In the genomic region with DNA sequence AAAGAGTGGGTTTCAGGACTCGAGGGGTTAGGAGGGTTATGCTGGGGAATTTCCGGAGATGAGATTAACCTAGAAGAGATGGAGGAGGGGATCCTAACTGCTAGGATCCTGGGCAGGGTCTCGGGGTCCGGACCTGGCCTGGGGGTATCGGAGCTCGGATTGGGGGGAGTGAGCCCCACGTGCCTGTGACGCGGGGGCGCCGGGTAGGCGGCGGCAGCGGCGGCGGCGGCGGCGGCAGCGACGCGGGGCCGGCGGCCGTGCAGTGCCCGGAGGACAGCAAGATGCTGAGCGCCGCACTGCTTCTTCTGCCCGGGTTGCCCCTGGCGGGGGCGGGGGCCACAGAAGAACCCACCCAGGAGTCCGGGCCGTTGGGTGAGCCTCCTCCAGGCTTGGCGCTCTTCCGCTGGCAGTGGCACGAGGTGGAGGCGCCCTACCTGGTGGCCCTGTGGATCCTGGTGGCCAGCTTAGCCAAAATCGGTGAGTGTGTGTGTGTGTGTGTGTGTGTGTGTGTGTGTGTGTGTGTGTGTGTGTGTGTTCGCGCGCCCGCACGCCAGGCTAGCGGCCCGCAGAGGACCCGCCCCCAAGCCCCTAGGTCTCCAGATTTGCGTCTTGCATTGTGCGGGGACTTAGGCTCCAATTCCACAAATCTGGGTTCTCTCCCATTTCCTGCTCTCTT, we compare ENCODE assay signal across 10 mouse cellular contexts. TPM values are rescaled to one million over a fixed set of nuclear protein-coding genes. Genes with fewer than 3 reads are reported as not detected.
A peak's percentile ranks its signal among the peaks of the same experiment; 100 is the strongest.
DNase-seq lines count a peak whose midpoint lies in the region; ATAC-seq and TF ChIP-seq lines count a peak whose summit lies in the region.
"Had no signal": no experiment of that assay in that cellular context is flagged by ENCODE, and none has a peak within 500 bp of the region (broad histone marks: within the 10 kb centered on the region; RNA-seq: fewer than 3 reads in every experiment).

No protein-coding gene starts in this region.

- H3K27ac ChIP-seq in forebrain, embryonic 16.5 days (ENCODE audit: low read length): peak overlapping the region; percentile 68
- peak overlapping the region; percentile 76 for H3K27ac ChIP-seq in limb, embryonic 14.5 days (replicated peaks; ENCODE audit: low read depth, low read length)

- H3K4me3 ChIP-seq in forebrain, embryonic 16.5 days (replicated peaks; ENCODE audit: low read length): peak overlapping the region; percentile 75
- peak overlapping the region; percentile 68 for H3K4me3 ChIP-seq in limb, embryonic 14.5 days (replicated peaks; ENCODE audit: low read length)

- no peaks in the 10 kb centered on the region for H3K36me3 ChIP-seq in forebrain, embryonic 16.5 days (ENCODE audit: control insufficient read depth, insufficient read depth)
- 0 out of 2 replicates have a peak, but pooled peaks cover 4% of the 10 kb centered on the region for H3K36me3 ChIP-seq in limb, embryonic 14.5 days (ENCODE audit: control insufficient read depth, insufficient read depth, low read length)

- H3K4me2 ChIP-seq in forebrain, embryonic 16.5 days (ENCODE audit: low read length): peak overlapping the region; percentile 94
- peak overlapping the region; percentile 70 for H3K4me2 ChIP-seq in limb, embryonic 14.5 days (replicated peaks; ENCODE audit: low read depth, low read length, severe bottlenecking)

- H3K27me3 ChIP-seq in forebrain, embryonic 16.5 days (replicated peaks; ENCODE audit: control insufficient read depth, insufficient read depth, low read length): no peaks in the 10 kb centered on the region
- no peaks in the 10 kb centered on the region for H3K27me3 ChIP-seq in limb, embryonic 14.5 days (ENCODE audit: control insufficient read depth, insufficient read depth, low read length)
- H3K27me3 ChIP-seq: Patski had no signal

- H3K9me3 ChIP-seq in forebrain, embryonic 16.5 days (ENCODE audit: control insufficient read depth, low read length): no peaks in the 10 kb centered on the region
- no peaks in the 10 kb centered on the region for H3K9me3 ChIP-seq in limb, embryonic 14.5 days (ENCODE audit: control insufficient read depth, low read length)

- DNase-seq in frontal cortex, postnatal 36 days (ENCODE audit: low spot score in 2 of 2): peak; percentile 24 to 44
- peak; percentile 13 for DNase-seq in thymus, postnatal 0 days (ENCODE audit: low spot score)
- DNase-seq in thymus, postnatal 10 days (ENCODE audit: low spot score in 2 of 2): no peak
- no peak for DNase-seq in limb, embryonic 14.5 days (ENCODE audit: low spot score)
- peak; percentile 60 to 70 for DNase-seq in right cerebral cortex, postnatal 10 days (ENCODE audit: low spot score in 2 of 2)
- no peak for DNase-seq in gastrocnemius, postnatal 25 days

- TF ChIP-seq POLR2A in limb, embryonic 14.5 days (IDR thresholded peaks at IDR 0.05; ENCODE audit: borderline replicate concordance, extremely low read depth, insufficient read depth, insufficient read length): no peak

- peak overlapping the region; percentile 81 for H3K9ac ChIP-seq in forebrain, embryonic 16.5 days (replicated peaks; ENCODE audit: low read depth, low read length)
- peak overlapping the region; percentile 70 for H3K9ac ChIP-seq in limb, embryonic 14.5 days (ENCODE audit: low read depth, low read length, severe bottlenecking)

- ATAC-seq in frontal cortex, adult (ENCODE audit: low TSS enrichment): no peak; the same call in 1 of the 2 replicates
- peak; percentile 26 for ATAC-seq in forebrain, embryonic 16.5 days
- 0 out of 2 replicates have a peak, but pooled peaks have one; percentile 15 for ATAC-seq in limb, embryonic 14.5 days (ENCODE audit: low FRiP score, low read depth)
- ATAC-seq: Patski had no signal

- H3K4me1 ChIP-seq in forebrain, embryonic 16.5 days (replicated peaks; ENCODE audit: control insufficient read depth, insufficient read depth, low read length): peaks cover 32% of the 10 kb centered on the region
- peaks cover 21% of the 10 kb centered on the region for H3K4me1 ChIP-seq in limb, embryonic 14.5 days (ENCODE audit: control insufficient read depth, insufficient read depth, low read length)

- WGBS in forebrain, embryonic 16.5 days: 0% methylated on average over 45 of the region's 48 CpGs
- WGBS in limb, embryonic 14.5 days: 2% methylated on average over 18 of the region's 48 CpGs

RNA-seq across cellular contexts. Expression of a gene that starts 0.6 kb away (rescaled TPM):
- 0.48 and 0.60 TPM in 2 replicates for polyA plus RNA-seq in thymus, postnatal 0 days (2015; fragmentation: Nextera tagmentation; extraction: Ambion mirVana)
- polyA plus RNA-seq in forebrain, embryonic 16.5 days (2015; fragmentation: Nextera tagmentation; extraction: Ambion mirVana): 6.3 and 10.3 TPM in 2 replicates
- polyA plus RNA-seq in limb, embryonic 14.5 days (2012; rRNA removed): 43.5 and 58.8 TPM in 2 replicates
- polyA plus RNA-seq in limb, embryonic 14.5 days (2014; fragmentation: Nextera tagmentation; extraction: Ambion mirVana): 5.6 and 6.5 TPM in 2 replicates
- total RNA-seq in gastrocnemius, postnatal 25 days (2021): under 1 TPM; 0.56 to 0.72 TPM

RNA-seq across cellular contexts. Expression of a gene that starts 1.5 kb away (rescaled TPM):
- polyA plus RNA-seq in thymus, postnatal 0 days (2015; fragmentation: Nextera tagmentation; extraction: Ambion mirVana): 0.85 and 1.1 TPM in 2 replicates
- polyA plus RNA-seq in forebrain, embryonic 16.5 days (2015; fragmentation: Nextera tagmentation; extraction: Ambion mirVana): 0.43 and 1.2 TPM in 2 replicates
- polyA plus RNA-seq in limb, embryonic 14.5 days (2012; rRNA removed): 24.4 and 30.7 TPM in 2 replicates
- polyA plus RNA-seq in limb, embryonic 14.5 days (2014; fragmentation: Nextera tagmentation; extraction: Ambion mirVana): 2.7 and 2.8 TPM in 2 replicates
- total RNA-seq in gastrocnemius, postnatal 25 days (2021): 10 to 100 TPM; 17.4 to 24.6 TPM

RNA-seq across cellular contexts. Expression of a gene that starts 23.1 kb away (rescaled TPM):
- 145 and 149 TPM in 2 replicates for polyA plus RNA-seq in thymus, postnatal 0 days (2015; fragmentation: Nextera tagmentation; extraction: Ambion mirVana)
- 111 and 126 TPM in 2 replicates for polyA plus RNA-seq in forebrain, embryonic 16.5 days (2015; fragmentation: Nextera tagmentation; extraction: Ambion mirVana)
- 135 and 143 TPM in 2 replicates for polyA plus RNA-seq in limb, embryonic 14.5 days (2012; rRNA removed)
- 126 and 135 TPM in 2 replicates for polyA plus RNA-seq in limb, embryonic 14.5 days (2014; fragmentation: Nextera tagmentation; extraction: Ambion mirVana)
- 10 to 100 TPM; 20.5 to 23.1 TPM for total RNA-seq in gastrocnemius, postnatal 25 days (2021)

RNA-seq across cellular contexts. Expression of a gene that starts 23.2 kb away (rescaled TPM):
- polyA plus RNA-seq in thymus, postnatal 0 days (2015; fragmentation: Nextera tagmentation; extraction: Ambion mirVana): 2.1 and 4.3 TPM in 2 replicates
- 0.36 and 0.99 TPM in 2 replicates for polyA plus RNA-seq in forebrain, embryonic 16.5 days (2015; fragmentation: Nextera tagmentation; extraction: Ambion mirVana)
- polyA plus RNA-seq in limb, embryonic 14.5 days (2012; rRNA removed): 3.2 and 4.8 TPM in 2 replicates
- 1.9 and 2.5 TPM in 2 replicates for polyA plus RNA-seq in limb, embryonic 14.5 days (2014; fragmentation: Nextera tagmentation; extraction: Ambion mirVana)
- 1 to 10 TPM in 1 of 2 experiments, under 1 TPM in 1; 0.87 to 1.4 TPM for total RNA-seq in gastrocnemius, postnatal 25 days (2021)

RNA-seq across cellular contexts. Expression of a gene that starts 23.8 kb away (rescaled TPM):
- polyA plus RNA-seq in thymus, postnatal 0 days (2015; fragmentation: Nextera tagmentation; extraction: Ambion mirVana): 0.09 and 0.21 TPM in 2 replicates
- 1.3 and 1.9 TPM in 2 replicates for polyA plus RNA-seq in forebrain, embryonic 16.5 days (2015; fragmentation: Nextera tagmentation; extraction: Ambion mirVana)
- 3.9 and 5.5 TPM in 2 replicates for polyA plus RNA-seq in limb, embryonic 14.5 days (2012; rRNA removed)
- polyA plus RNA-seq in limb, embryonic 14.5 days (2014; fragmentation: Nextera tagmentation; extraction: Ambion mirVana): 0.55 and 1.2 TPM in 2 replicates
- total RNA-seq in gastrocnemius, postnatal 25 days (2021): under 1 TPM in 1 of 2 experiments, not detected in 1; 0.11 TPM
- total RNA-seq: neutrophil, adult 5-6 weeks had no signal

Comparison
In these comparisons a context has a peak if more than half of its experiments do, and no peak if none do; other contexts are left out.
1. DNase-seq: peak in frontal cortex, postnatal 36 days (2 of 2), thymus, postnatal 0 days (single experiment) and right cerebral cortex, postnatal 10 days (2 of 2); none in thymus, postnatal 10 days (0 of 2), limb, embryonic 14.5 days (single experiment) and gastrocnemius, postnatal 25 days (single experiment).